Mouse (Mus musculus): ENCODE results near the gene Ints1. TPM values are rescaled to one million over a fixed set of nuclear protein-coding genes. Genes with fewer than 3 reads are reported as not detected.

Gene Ints1
- polyA plus RNA-seq, 1 experiment: 72.1 TPM

- H3K36me3 ChIP-seq (ENCODE audit: control insufficient read depth, insufficient read depth, low read length): no peaks in the 10 kb centered on the region
- H3K4me3 ChIP-seq (ENCODE audit: extremely low read depth, insufficient read depth, insufficient read length): peak within 1 kb of the TSS; percentile 76
- under 1% methylated on average over 92 of the region's 92 CpGs for WGBS
- peaks cover 36% of the 10 kb centered on the region for H3K4me1 ChIP-seq (ENCODE audit: control insufficient read depth, insufficient read depth, insufficient read length)
- no peaks in the 10 kb centered on the region for H3K27me3 ChIP-seq (ENCODE audit: control insufficient read depth, insufficient read depth, low read length)
- TF ChIP-seq POLR2A (IDR thresholded peaks at IDR 0.05; ENCODE audit: low read depth, low read length) (peak; percentile 87), CTCF (IDR thresholded peaks at IDR 0.05; ENCODE audit: extremely low read depth, insufficient read depth, insufficient read length, insufficient replicate concordance) (no peak)
- DNase-seq (ENCODE audit: low read depth in 1 of 2, low spot score in 2 of 2): peak; percentile 92 to 98
- peak within 1 kb of the TSS; percentile 94 for H3K27ac ChIP-seq (ENCODE audit: insufficient read depth, low read length)
Measured at GRCm38 (mm10) chr5:139791227-139792158, 16.0 kb upstream of the Ints1 start, which contains the start of gene Mafk. TSS of gene Mafk (plus strand) at chr5:139791513.

DNA sequence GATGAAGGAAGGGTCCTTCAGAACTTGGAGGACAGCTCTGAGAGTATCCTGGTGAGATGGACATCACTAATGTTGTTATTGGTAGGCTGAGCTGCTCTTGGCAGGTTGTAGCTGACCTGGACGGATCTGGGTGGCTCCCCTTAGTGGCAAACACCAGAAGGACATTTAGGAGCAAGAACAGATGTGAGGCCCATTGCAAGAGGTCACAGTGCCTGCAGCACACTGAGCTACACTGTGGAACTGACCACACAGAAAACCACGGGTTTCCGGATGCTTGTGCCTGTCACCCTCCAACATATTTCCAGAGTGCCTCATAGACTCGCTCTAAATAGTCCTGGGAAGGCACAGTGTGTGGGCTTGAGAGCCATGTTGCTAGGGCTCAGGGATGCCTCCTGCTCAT is 14.0 kb upstream of the Ints1 start:
- H3K4me1 ChIP-seq (ENCODE audit: control insufficient read depth, insufficient read depth, insufficient read length): peaks cover 18% of the 10 kb centered on the region
- 38% methylated on average over 4 of the region's 4 CpGs for WGBS
- TF ChIP-seq POLR2A (IDR thresholded peaks at IDR 0.05; ENCODE audit: low read depth, low read length) (no peak), CTCF (IDR thresholded peaks at IDR 0.05; ENCODE audit: extremely low read depth, insufficient read depth, insufficient read length, insufficient replicate concordance) (no peak)
- H3K36me3 ChIP-seq (ENCODE audit: control insufficient read depth, insufficient read depth, low read length): no peaks in the 10 kb centered on the region
- H3K4me3 ChIP-seq (ENCODE audit: extremely low read depth, insufficient read depth, insufficient read length): no peak overlapping the region
- H3K27me3 ChIP-seq (ENCODE audit: control insufficient read depth, insufficient read depth, low read length): no peaks in the 10 kb centered on the region
- H3K27ac ChIP-seq (ENCODE audit: insufficient read depth, low read length): no peak overlapping the region
- no peak for DNase-seq (ENCODE audit: low read depth in 1 of 2, low spot score in 2 of 2)

DNA sequence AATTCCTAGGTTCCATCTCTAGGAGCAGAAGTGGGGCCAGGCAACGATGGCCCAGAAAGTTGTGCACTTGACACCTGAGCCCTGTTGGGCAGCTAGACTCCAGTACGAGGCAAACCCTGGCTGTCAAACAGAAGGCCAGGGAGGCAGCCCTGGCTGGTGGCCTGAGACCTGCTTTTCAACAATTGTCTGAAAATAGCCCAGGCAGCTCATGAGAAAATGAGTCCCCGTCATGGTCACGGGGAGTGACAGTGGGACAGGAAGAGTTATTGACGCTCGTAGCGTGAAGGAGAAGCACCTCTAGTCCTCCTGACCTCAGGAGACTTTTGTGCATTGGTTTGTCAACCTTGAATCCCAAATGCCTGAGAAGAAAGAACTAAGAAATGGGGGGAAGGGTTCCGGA is 5.9 kb upstream of the Ints1 start:
- H3K27me3 ChIP-seq (ENCODE audit: control insufficient read depth, insufficient read depth, low read length): no peaks in the 10 kb centered on the region
- no peak overlapping the region for H3K27ac ChIP-seq (ENCODE audit: insufficient read depth, low read length)
- peak in 1 of 2 experiments; percentile 46 for DNase-seq (ENCODE audit: low read depth in 1 of 2, low spot score in 2 of 2)
- TF ChIP-seq POLR2A (IDR thresholded peaks at IDR 0.05; ENCODE audit: low read depth, low read length) (no peak), CTCF (IDR thresholded peaks at IDR 0.05; ENCODE audit: extremely low read depth, insufficient read depth, insufficient read length, insufficient replicate concordance) (no peak)
- 59% methylated on average over 8 of the region's 8 CpGs for WGBS
- H3K36me3 ChIP-seq (ENCODE audit: control insufficient read depth, insufficient read depth, low read length): no peaks in the 10 kb centered on the region
- H3K4me1 ChIP-seq (ENCODE audit: control insufficient read depth, insufficient read depth, insufficient read length): no peaks in the 10 kb centered on the region
- H3K4me3 ChIP-seq (ENCODE audit: extremely low read depth, insufficient read depth, insufficient read length): no peak overlapping the region

- Histone ChIP-seq H3K4me1 (ENCODE audit: control insufficient read depth, insufficient read depth, insufficient read length) (peaks cover 3% of the 10 kb centered on the region; the same call in 1 of the 2 replicates), H3K4me3 (ENCODE audit: extremely low read depth, insufficient read depth, insufficient read length) (no peak overlapping the region), H3K36me3 (ENCODE audit: control insufficient read depth, insufficient read depth, low read length) (peaks cover 7% of the 10 kb centered on the region), H3K27me3 (ENCODE audit: control insufficient read depth, insufficient read depth, low read length) (no peaks in the 10 kb centered on the region), H3K27ac (ENCODE audit: insufficient read depth, low read length) (no peak overlapping the region)
- TF ChIP-seq POLR2A (IDR thresholded peaks at IDR 0.05; ENCODE audit: low read depth, low read length) (no peak), CTCF (IDR thresholded peaks at IDR 0.05; ENCODE audit: extremely low read depth, insufficient read depth, insufficient read length, insufficient replicate concordance) (no peak)
- DNase-seq (ENCODE audit: low read depth in 1 of 2, low spot score in 2 of 2): no peak
- WGBS: 17% methylated on average over 5 of the region's 5 CpGs
Measured at GRCm38 (mm10) chr5:139776966-139777365, 1.5 kb upstream of the Ints1 start.

DNA sequence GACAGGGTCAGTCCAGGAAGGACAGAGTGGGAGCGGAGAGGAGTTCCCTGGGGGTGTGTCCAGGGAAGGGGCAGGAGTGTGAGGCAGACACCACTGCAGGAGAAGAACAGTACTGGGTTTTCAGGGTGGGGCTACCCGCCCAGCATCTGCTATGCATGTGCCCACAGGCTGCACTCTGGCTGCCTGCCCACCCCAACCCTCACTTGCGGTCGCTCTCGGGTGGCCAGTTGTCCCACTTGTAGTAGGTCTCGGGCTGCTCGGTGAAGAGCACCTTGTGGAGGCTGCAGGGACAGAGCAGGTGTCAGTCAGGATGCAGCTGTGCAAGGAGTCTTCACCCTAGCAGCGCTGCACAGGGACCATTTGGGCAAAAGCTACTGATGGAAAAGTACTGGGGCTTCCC is 7.3 kb downstream of the Ints1 start:
- H3K27ac ChIP-seq (ENCODE audit: insufficient read depth, low read length): no peak overlapping the region
- no peak for TF ChIP-seq CTCF (IDR thresholded peaks at IDR 0.05; ENCODE audit: extremely low read depth, insufficient read depth, insufficient read length, insufficient replicate concordance)
- TF ChIP-seq POLR2A (IDR thresholded peaks at IDR 0.05; ENCODE audit: low read depth, low read length): no peak
- H3K4me1 ChIP-seq (ENCODE audit: control insufficient read depth, insufficient read depth, insufficient read length): no peaks in the 10 kb centered on the region
- no peak overlapping the region for H3K4me3 ChIP-seq (ENCODE audit: extremely low read depth, insufficient read depth, insufficient read length)
- H3K36me3 ChIP-seq (ENCODE audit: control insufficient read depth, insufficient read depth, low read length): peaks cover 71% of the 10 kb centered on the region
- no peaks in the 10 kb centered on the region for H3K27me3 ChIP-seq (ENCODE audit: control insufficient read depth, insufficient read depth, low read length)
- WGBS: 96% methylated on average over 8 of the region's 8 CpGs
- DNase-seq (ENCODE audit: low read depth in 1 of 2, low spot score in 2 of 2): no peak

- peaks cover 76% of the 10 kb centered on the region for H3K36me3 ChIP-seq (ENCODE audit: control insufficient read depth, insufficient read depth, low read length)
- WGBS: 87% methylated on average over 11 of the region's 11 CpGs
Measured at GRCm38 (mm10) chr5:139764296-139764695, 11.2 kb downstream of the Ints1 start.

DNA sequence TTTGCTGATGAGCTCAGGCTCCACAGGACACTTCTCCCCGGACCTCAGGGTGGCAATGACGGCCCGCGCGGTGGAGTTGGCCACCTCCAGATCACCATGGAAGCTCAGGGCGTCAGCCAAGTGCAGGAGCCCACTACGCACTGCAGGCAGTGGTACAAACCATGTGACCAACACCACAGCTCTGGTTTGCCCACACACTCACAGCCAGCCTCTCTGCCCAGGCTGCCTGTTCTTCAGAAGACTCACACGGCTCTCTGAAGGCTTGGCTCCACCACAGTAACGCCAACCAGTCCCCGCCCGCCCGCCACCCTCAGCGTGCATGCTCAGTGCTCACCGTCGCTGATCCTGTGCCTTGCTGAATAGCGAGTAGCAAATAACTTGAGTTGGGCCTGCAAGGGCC is 17.4 kb downstream of the Ints1 start:
- WGBS: 94% methylated on average over 16 of the region's 16 CpGs
- Histone ChIP-seq H3K4me1 (ENCODE audit: control insufficient read depth, insufficient read depth, insufficient read length) (no peaks in the 10 kb centered on the region), H3K27ac (ENCODE audit: insufficient read depth, low read length) (no peak overlapping the region), H3K36me3 (ENCODE audit: control insufficient read depth, insufficient read depth, low read length) (peaks cover 64% of the 10 kb centered on the region), H3K4me3 (ENCODE audit: extremely low read depth, insufficient read depth, insufficient read length) (no peak overlapping the region), H3K27me3 (ENCODE audit: control insufficient read depth, insufficient read depth, low read length) (no peaks in the 10 kb centered on the region)
- no peak for DNase-seq (ENCODE audit: low read depth in 1 of 2, low spot score in 2 of 2)
- TF ChIP-seq POLR2A (IDR thresholded peaks at IDR 0.05; ENCODE audit: low read depth, low read length) (no peak), CTCF (IDR thresholded peaks at IDR 0.05; ENCODE audit: extremely low read depth, insufficient read depth, insufficient read length, insufficient replicate concordance) (no peak)

More at GRCm38 (mm10) chr5:139764296-139764695, 11.2 kb downstream of the Ints1 start:
- no peak for DNase-seq (ENCODE audit: low read depth in 1 of 2, low spot score in 2 of 2)
- TF ChIP-seq CTCF (IDR thresholded peaks at IDR 0.05; ENCODE audit: extremely low read depth, insufficient read depth, insufficient read length, insufficient replicate concordance): peak; percentile 60; the same call in 1 of the 2 replicates
- no peak for TF ChIP-seq POLR2A (IDR thresholded peaks at IDR 0.05; ENCODE audit: low read depth, low read length)
- no peaks in the 10 kb centered on the region for H3K27me3 ChIP-seq (ENCODE audit: control insufficient read depth, insufficient read depth, low read length)
- H3K27ac ChIP-seq (ENCODE audit: insufficient read depth, low read length): no peak overlapping the region
- no peaks in the 10 kb centered on the region for H3K4me1 ChIP-seq (ENCODE audit: control insufficient read depth, insufficient read depth, insufficient read length)
- H3K4me3 ChIP-seq (ENCODE audit: extremely low read depth, insufficient read depth, insufficient read length): no peak overlapping the region

All from spleen, adult 2 months (tissue).